Mouse (Mus musculus): Measurements from ENCODE around the gene Mns1. TPM values are rescaled to one million over a fixed set of nuclear protein-coding genes. Genes with fewer than 3 reads are reported as not detected.
"Not testable (repeated sequence)": the region's sequence is repeated elsewhere in the genome, so short reads cannot be mapped to it uniquely, and the experiment has no call there.

Gene Mns1
- polyA plus RNA-seq, 1 experiment from 2014 or later: 51.7 TPM

DNA sequence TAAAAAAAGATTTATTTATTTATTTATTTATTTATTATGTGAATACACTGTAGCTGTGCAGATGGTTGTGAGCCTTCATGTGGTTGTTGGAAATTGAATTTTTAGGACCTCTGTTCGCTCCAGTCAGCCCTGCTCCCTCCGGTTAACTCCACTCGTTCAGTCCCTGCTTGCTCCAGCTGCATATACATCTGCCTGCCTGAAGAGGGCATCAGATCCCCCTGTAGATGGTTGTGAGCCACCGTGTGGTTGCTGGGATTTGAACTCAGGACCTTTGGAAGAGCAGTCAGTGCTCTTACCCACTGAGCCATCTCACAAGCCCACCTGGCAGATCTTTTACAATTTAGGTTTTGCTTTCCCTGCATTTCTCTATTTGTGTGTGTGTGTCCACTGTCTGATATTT, 36.0 kb upstream of the Mns1 start:
- 75% methylated on average over 4 of the region's 4 CpGs for WGBS

DNA sequence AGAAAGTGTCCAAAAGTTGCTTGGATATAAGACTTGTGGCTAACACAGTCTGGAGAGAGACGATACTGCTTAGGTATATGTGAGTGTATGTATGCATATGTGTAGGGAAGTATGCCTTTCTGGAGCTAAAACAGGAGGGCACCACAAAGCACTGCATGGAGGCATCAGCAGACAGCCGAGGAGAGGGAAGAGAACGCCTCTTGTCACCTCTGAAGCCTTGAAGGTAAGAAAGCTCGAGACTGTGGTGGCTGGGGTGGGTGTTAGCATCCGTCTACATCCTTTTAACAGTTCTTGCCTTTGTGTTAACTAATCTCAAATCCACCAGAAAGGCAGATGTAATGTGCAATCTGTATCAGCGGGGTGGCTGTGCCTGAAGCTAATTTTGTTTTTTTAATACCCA, 34.4 kb upstream of the Mns1 start:
- no peak for ATAC-seq (replicated peaks; ENCODE audit: low FRiP score)
- Histone ChIP-seq H3K4me1 (replicated peaks; ENCODE audit: control insufficient read depth, insufficient read depth, low read length) (no peaks in the 10 kb centered on the region; the same call in 1 of the 2 replicates), H3K9ac (ENCODE audit: low read length) (no peak overlapping the region), H3K4me2 (ENCODE audit: low read depth, low read length, severe bottlenecking) (no peak overlapping the region), H3K27ac (ENCODE audit: low read depth, low read length) (no peak overlapping the region), H3K9me3 (ENCODE audit: control insufficient read depth, low read length) (no peaks in the 10 kb centered on the region), H3K27me3 (ENCODE audit: control insufficient read depth, insufficient read depth, low read length) (no peaks in the 10 kb centered on the region), H3K36me3 (ENCODE audit: control insufficient read depth, insufficient read depth, low read length) (no peaks in the 10 kb centered on the region), H3K4me3 (ENCODE audit: low read depth, low read length) (no peak overlapping the region)
- 75% methylated on average over 6 of the region's 6 CpGs for WGBS
- DNase-seq (ENCODE audit: low spot score): no peak

More for the DNA sequence above, 36.0 kb upstream of the Mns1 start:
- not testable (repeated sequence) for H3K4me2 ChIP-seq (ENCODE audit: low read depth, low read length, severe bottlenecking); H3K36me3 ChIP-seq (ENCODE audit: control insufficient read depth, insufficient read depth, low read length); H3K9ac ChIP-seq (ENCODE audit: low read length); H3K27ac ChIP-seq (ENCODE audit: low read depth, low read length); H3K27me3 ChIP-seq (ENCODE audit: control insufficient read depth, insufficient read depth, low read length); H3K4me3 ChIP-seq (ENCODE audit: low read depth, low read length); H3K4me1 ChIP-seq (replicated peaks; ENCODE audit: control insufficient read depth, insufficient read depth, low read length); ATAC-seq (replicated peaks; ENCODE audit: low FRiP score); H3K9me3 ChIP-seq (ENCODE audit: control insufficient read depth, low read length); DNase-seq (ENCODE audit: low spot score)

DNA sequence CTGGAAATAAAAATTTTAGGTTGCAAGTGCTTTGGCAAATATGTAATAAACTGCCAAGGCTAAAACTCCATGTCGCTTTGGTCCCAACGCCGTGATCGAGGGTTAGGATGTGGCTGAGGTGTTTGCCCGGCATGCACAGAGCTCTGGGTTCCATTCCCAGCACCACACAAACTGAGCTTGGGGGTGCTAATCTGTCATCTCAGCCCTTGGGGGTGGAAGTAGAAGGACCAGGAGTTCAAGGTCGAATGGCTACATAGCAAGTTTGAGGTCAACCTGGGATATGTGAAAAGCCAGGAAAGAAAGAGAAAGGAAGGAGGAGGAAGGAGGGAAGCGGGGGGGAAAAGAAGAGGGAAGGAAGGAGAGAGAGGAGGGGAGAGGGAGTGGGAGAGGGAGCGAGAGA, 33.4 kb upstream of the Mns1 start:
- Histone ChIP-seq H3K4me3 (ENCODE audit: low read depth, low read length) (no peak overlapping the region), H3K9me3 (ENCODE audit: control insufficient read depth, low read length) (no peaks in the 10 kb centered on the region), H3K36me3 (ENCODE audit: control insufficient read depth, insufficient read depth, low read length) (no peaks in the 10 kb centered on the region), H3K4me2 (ENCODE audit: low read depth, low read length, severe bottlenecking) (no peak overlapping the region), H3K4me1 (replicated peaks; ENCODE audit: control insufficient read depth, insufficient read depth, low read length) (no peaks in the 10 kb centered on the region; the same call in 1 of the 2 replicates), H3K27ac (ENCODE audit: low read depth, low read length) (no peak overlapping the region), H3K27me3 (ENCODE audit: control insufficient read depth, insufficient read depth, low read length) (no peaks in the 10 kb centered on the region), H3K9ac (ENCODE audit: low read length) (no peak overlapping the region)
- no peak for ATAC-seq (replicated peaks; ENCODE audit: low FRiP score)
- WGBS: 90% methylated on average over 8 of the region's 8 CpGs
- DNase-seq (ENCODE audit: low spot score): no peak

DNA sequence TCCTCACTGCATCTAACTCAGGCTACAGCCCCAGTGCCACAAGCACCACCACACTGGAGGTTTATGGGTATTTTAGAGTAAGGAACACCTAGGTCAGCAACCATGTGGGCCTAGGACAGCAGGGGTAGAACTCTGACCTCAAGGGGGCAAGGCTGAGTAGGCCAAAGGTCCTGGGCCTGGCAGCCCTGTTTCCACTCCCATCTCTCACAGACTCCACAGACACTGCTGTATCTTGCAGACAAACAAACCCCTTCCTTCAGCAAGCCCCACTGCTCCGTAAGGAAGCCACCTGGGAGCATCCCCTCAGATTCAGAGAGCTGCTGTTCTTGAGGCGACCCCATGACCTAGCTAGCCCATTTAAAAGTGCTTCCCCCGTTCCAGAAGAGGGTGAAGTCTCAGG, 32.9 kb upstream of the Mns1 start:
- Histone ChIP-seq H3K4me3 (ENCODE audit: low read depth, low read length) (no peak overlapping the region), H3K36me3 (ENCODE audit: control insufficient read depth, insufficient read depth, low read length) (no peaks in the 10 kb centered on the region), H3K9ac (ENCODE audit: low read length) (no peak overlapping the region), H3K4me2 (ENCODE audit: low read depth, low read length, severe bottlenecking) (no peak overlapping the region), H3K27me3 (ENCODE audit: control insufficient read depth, insufficient read depth, low read length) (no peaks in the 10 kb centered on the region), H3K4me1 (replicated peaks; ENCODE audit: control insufficient read depth, insufficient read depth, low read length) (no peaks in the 10 kb centered on the region; the same call in 1 of the 2 replicates), H3K9me3 (ENCODE audit: control insufficient read depth, low read length) (no peaks in the 10 kb centered on the region), H3K27ac (ENCODE audit: low read depth, low read length) (no peak overlapping the region)
- DNase-seq (ENCODE audit: low spot score): no peak
- ATAC-seq (replicated peaks; ENCODE audit: low FRiP score): no peak
- WGBS: 74% methylated on average over 3 of the region's 3 CpGs

DNA sequence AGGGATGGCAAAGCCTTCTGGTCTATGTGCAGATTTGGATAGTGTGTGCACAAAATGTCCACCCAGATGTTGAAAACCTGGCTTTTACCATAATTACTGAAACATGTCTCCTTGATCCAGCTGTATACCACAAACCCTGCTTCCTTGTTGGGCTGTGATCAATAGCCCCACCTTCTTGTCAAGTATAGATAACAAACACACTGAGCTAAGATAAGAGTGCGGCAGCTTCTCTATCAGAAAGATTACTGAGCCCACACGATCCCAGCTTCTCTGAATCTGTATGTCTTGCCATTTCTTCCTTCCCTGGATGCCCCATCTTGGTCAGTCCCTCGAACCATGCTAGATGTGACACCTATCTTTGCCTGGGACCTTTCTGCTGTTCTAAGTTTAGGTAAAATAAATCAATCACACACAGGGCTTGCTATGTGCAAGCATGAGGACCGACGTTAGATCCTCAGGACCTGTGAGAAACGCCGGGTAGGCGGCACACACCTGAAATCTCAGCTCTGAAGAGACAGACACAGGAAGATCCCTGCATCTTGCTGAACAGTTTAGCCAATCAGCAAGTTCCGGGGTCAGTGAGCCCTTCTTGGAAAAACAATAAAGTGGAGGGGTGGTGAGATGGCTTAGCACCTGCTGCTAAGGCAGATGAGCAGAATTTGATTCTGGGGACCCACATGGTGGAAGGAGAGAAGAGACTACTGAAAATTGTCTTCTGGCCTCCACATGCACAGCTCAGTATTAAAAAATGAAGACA, 31.8 kb upstream of the Mns1 start:
- ATAC-seq (replicated peaks; ENCODE audit: low FRiP score) (no peak), DNase-seq (ENCODE audit: low spot score) (no peak)
- H3K9me3 ChIP-seq (ENCODE audit: control insufficient read depth, low read length): no peaks in the 10 kb centered on the region
- H3K36me3 ChIP-seq (ENCODE audit: control insufficient read depth, insufficient read depth, low read length): no peaks in the 10 kb centered on the region
- no peak overlapping the region for H3K9ac ChIP-seq (ENCODE audit: low read length)
- no peak overlapping the region for H3K27ac ChIP-seq (ENCODE audit: low read depth, low read length)
- H3K4me1 ChIP-seq (replicated peaks; ENCODE audit: control insufficient read depth, insufficient read depth, low read length): no peaks in the 10 kb centered on the region
- H3K4me2 ChIP-seq (ENCODE audit: low read depth, low read length, severe bottlenecking): no peak overlapping the region
- WGBS: 89% methylated on average over 9 of the region's 9 CpGs
- no peaks in the 10 kb centered on the region for H3K27me3 ChIP-seq (ENCODE audit: control insufficient read depth, insufficient read depth, low read length)
- no peak overlapping the region for H3K4me3 ChIP-seq (ENCODE audit: low read depth, low read length)

DNA sequence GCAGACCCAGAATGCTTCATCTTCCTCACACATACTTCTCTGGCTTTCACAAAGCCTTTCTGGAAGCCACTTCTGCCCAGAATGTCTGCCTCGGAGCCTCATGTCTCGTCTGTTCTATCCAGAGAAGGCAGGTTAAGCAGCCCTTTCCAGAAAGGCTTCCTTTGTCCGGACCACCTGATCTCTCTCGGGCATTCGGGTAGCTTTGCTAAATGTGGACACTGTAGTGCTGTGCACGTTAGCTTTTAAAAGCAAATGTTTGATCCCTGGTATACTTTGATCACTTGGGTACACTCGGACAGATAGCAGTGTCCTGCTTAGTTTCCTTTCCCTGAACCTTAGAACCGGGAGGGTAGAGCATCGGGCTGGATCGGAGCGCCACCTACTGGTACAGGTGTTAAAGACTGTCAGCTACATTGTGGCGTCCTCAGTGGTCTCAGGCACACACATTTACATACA, 29.7 kb upstream of the Mns1 start:
- ATAC-seq (replicated peaks; ENCODE audit: low FRiP score) (peak; percentile 88), DNase-seq (ENCODE audit: low spot score) (peak; percentile 90)
- Histone ChIP-seq H3K4me1 (replicated peaks; ENCODE audit: control insufficient read depth, insufficient read depth, low read length) (no peaks in the 10 kb centered on the region), H3K36me3 (ENCODE audit: control insufficient read depth, insufficient read depth, low read length) (no peaks in the 10 kb centered on the region), H3K9me3 (ENCODE audit: control insufficient read depth, low read length) (no peaks in the 10 kb centered on the region), H3K4me3 (ENCODE audit: low read depth, low read length) (no peak overlapping the region; the same call in 1 of the 2 replicates), H3K27ac (ENCODE audit: low read depth, low read length) (no peak overlapping the region), H3K9ac (ENCODE audit: low read length) (peak overlapping the region; percentile 45; the same call in 1 of the 2 replicates), H3K4me2 (ENCODE audit: low read depth, low read length, severe bottlenecking) (peak overlapping the region; percentile 42; the same call in 1 of the 2 replicates), H3K27me3 (ENCODE audit: control insufficient read depth, insufficient read depth, low read length) (no peaks in the 10 kb centered on the region)
- WGBS: 13% methylated on average over 12 of the region's 12 CpGs

DNA sequence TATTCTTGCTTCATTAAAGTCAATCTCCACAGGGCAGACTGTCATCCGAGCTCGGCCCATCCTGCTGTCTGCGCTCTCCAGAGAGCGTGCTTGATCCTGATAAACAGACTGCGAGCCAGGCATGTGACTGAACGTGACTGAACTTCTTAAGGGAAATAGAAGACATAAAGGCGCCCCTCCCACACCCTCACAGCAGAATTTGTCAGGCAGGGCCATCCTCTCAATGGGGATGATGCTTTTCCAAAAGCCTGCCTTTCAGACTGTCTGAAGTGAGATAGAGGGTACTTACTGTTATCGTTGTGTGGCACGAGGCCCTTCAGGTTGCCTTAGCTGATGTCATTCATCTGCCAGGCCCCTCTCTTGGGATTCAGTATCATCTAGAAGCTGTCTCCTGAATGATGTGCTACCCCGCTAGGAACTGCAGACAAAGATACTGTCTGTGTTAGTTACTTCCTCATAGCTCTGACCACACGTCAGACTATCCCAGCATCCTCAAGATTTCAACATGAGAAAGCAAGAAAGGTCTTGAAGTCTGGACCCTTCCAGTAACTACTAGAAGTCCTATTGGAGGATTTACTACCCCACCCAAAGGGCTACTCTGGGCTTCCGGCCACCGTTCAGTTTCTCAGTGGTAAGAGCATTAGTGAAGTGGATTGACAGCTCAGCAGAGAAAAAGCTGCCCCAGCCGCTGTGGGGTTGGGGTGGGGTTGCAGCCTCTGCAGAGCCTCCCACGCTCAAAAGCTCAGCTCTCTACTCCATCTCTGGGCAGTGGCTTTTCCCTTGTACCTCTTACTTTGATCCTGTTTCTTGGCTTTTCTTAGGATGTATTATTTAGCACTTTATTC, 28.2 kb upstream of the Mns1 start:
- DNase-seq (ENCODE audit: low spot score): no peak
- ATAC-seq (replicated peaks; ENCODE audit: low FRiP score): no peak

DNA sequence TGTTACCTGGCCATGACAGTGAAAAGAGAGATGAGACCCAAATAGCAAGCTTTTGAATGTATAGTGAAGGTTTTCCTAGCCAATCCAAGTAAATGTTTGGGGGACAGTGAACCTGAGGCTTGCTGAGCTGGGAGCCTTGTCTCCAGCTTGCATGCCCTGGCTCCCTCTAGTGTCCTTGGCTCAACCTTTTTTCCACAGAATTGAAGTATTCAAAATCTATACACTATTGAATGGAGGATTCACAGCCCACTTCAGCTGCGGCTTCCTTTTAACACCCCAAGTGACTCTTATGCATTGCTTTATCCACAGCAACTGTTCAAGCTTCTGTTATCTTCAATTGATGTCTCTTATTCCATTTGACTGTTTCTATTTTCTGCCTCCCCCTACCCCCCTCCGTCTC, 26.1 kb upstream of the Mns1 start:
- Histone ChIP-seq H3K4me3 (ENCODE audit: low read depth, low read length) (no peak overlapping the region), H3K27ac (ENCODE audit: low read depth, low read length) (no peak overlapping the region), H3K27me3 (ENCODE audit: control insufficient read depth, insufficient read depth, low read length) (no peaks in the 10 kb centered on the region), H3K4me1 (replicated peaks; ENCODE audit: control insufficient read depth, insufficient read depth, low read length) (no peaks in the 10 kb centered on the region), H3K9ac (ENCODE audit: low read length) (no peak overlapping the region), H3K9me3 (ENCODE audit: control insufficient read depth, low read length) (no peaks in the 10 kb centered on the region), H3K4me2 (ENCODE audit: low read depth, low read length, severe bottlenecking) (no peak overlapping the region), H3K36me3 (ENCODE audit: control insufficient read depth, insufficient read depth, low read length) (no peaks in the 10 kb centered on the region)
- no peak for DNase-seq (ENCODE audit: low spot score)
- WGBS: 85% methylated on average over 2 of the region's 2 CpGs
- ATAC-seq (replicated peaks; ENCODE audit: low FRiP score): no peak

More for the DNA sequence above, 28.2 kb upstream of the Mns1 start:
- Histone ChIP-seq H3K36me3 (ENCODE audit: control insufficient read depth, insufficient read depth, low read length) (no peaks in the 10 kb centered on the region), H3K4me2 (ENCODE audit: low read depth, low read length, severe bottlenecking) (no peak overlapping the region), H3K27ac (ENCODE audit: low read depth, low read length) (no peak overlapping the region), H3K9me3 (ENCODE audit: control insufficient read depth, low read length) (no peaks in the 10 kb centered on the region), H3K9ac (ENCODE audit: low read length) (no peak overlapping the region), H3K4me3 (ENCODE audit: low read depth, low read length) (no peak overlapping the region), H3K4me1 (replicated peaks; ENCODE audit: control insufficient read depth, insufficient read depth, low read length) (no peaks in the 10 kb centered on the region), H3K27me3 (ENCODE audit: control insufficient read depth, insufficient read depth, low read length) (no peaks in the 10 kb centered on the region)
- WGBS: 61% methylated on average over 15 of the region's 15 CpGs

Measured in forebrain, embryonic 11.5 days (tissue).